Mouse (Mus musculus) brown adipose tissue, adult 24 weeks (tissue): ENCODE results near the gene Cldn34b2. TPM values are rescaled to one million over a fixed set of nuclear protein-coding genes. Genes with fewer than 3 reads are reported as not detected.
A peak's percentile ranks its signal among the peaks of the same experiment; 100 is the strongest.
"Not testable (repeated sequence)": the region's sequence is repeated elsewhere in the genome, so short reads cannot be mapped to it uniquely, and the experiment has no call there.

Experiments used
- H3K27ac ChIP-seq: fragments of 200-500 bp; replicated peaks from 2 replicates; pipeline ENCODE4 v1.5.1; 2012; ENCODE audit warnings: low read depth, mild to moderate bottlenecking, low read length
- H3K4me1 ChIP-seq: fragments of 200-500 bp; 2 replicates; pipeline ENCODE4 v1.6.1; 2012; ENCODE audit warnings: low read length, mixed read lengths; ENCODE audit not compliant: control insufficient read depth, insufficient read depth, insufficient read length
- H3K4me3 ChIP-seq: fragments of 200-500 bp; 2 replicates; pipeline ENCODE4 v1.5.1; 2012; ENCODE audit warnings: low read depth, mild to moderate bottlenecking, low read length, moderate library complexity; ENCODE audit not compliant: insufficient read depth
- polyA plus RNA-seq: library from polyadenylated mRNA; stranded (reverse); fragments of >200 nt; gene quantifications from 2 replicates; pipeline ENCODE4 v1.2.4, GENCODE M21; 2012; ENCODE audit not compliant: missing spikeins, insufficient read depth, insufficient read length

The Cldn34b2 gene
- polyA plus RNA-seq: not detected in 2 replicates

DNA sequence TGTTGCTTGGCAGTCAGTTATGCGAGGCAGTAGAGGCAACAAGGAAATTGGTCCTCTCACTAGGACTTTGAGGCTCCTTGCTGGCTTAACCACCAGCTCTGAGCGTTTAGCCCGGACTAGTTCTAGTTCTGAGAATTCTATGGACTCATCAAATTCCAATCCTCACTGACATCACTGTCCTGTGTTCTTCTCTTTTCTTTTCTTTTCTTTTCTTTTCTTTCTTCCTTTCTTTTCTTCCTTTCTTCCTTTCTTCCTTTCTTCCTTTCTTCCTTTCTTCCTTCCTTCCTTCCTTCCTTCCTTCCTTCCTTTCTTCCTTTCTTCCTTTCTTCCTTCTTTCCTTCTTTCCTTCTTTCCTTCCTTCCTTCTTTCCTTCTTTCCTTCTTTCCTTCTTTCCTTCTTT lies at the start of gene Cldn34b2:
TSS of gene Cldn34b2 (minus strand) at position 101 of the 400 bp plus-strand sequence.
- not testable (repeated sequence) for H3K4me3 ChIP-seq, H3K27ac ChIP-seq

GRCm38 (mm10) chrX:155177640-155178039 lies 49.4 kb upstream of the Cldn34b2 start:
- Histone ChIP-seq H3K4me3 (no peak overlapping the region), H3K27ac (peak overlapping the region; percentile 17; the same call in 1 of the 2 replicates), H3K4me1 (no peaks in the 10 kb centered on the region)

More for the DNA sequence above, at the start of gene Cldn34b2:
- H3K4me1 ChIP-seq: not testable (repeated sequence)

GRCm38 (mm10) chrX:155177230-155177629 lies 49.0 kb upstream of the Cldn34b2 start:
- H3K4me1 ChIP-seq: no peaks in the 10 kb centered on the region
- H3K4me3 ChIP-seq: no peak overlapping the region
- peak overlapping the region; percentile 17; the same call in 1 of the 2 replicates for H3K27ac ChIP-seq

DNA sequence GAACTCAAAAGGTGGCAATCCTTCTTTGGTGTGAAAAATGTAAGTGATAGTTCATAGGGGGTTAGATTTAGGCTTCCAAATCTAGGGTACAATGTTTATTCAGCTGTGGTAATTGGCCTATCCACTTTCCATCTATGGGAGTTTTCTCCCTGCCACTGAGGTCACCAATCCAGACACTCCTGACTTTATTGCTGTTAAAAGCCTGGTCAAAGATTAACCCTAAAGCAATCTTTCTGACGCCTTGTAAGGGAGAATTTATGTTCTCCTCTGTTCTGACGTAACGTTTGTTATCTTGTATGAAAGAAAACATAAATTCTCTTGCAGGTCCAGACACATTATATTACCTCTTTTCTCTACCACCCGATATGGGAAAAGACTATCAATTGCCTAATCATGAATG lies 47.4 kb upstream of the Cldn34b2 start:
- H3K4me3 ChIP-seq: no peak overlapping the region
- H3K4me1 ChIP-seq: no peaks in the 10 kb centered on the region
- no peak overlapping the region for H3K27ac ChIP-seq

- Histone ChIP-seq H3K4me1 (no peaks in the 10 kb centered on the region), H3K4me3 (no peak overlapping the region), H3K27ac (no peak overlapping the region)
Measured at GRCm38 (mm10) chrX:155172310-155172709, 44.1 kb upstream of the Cldn34b2 start.

DNA sequence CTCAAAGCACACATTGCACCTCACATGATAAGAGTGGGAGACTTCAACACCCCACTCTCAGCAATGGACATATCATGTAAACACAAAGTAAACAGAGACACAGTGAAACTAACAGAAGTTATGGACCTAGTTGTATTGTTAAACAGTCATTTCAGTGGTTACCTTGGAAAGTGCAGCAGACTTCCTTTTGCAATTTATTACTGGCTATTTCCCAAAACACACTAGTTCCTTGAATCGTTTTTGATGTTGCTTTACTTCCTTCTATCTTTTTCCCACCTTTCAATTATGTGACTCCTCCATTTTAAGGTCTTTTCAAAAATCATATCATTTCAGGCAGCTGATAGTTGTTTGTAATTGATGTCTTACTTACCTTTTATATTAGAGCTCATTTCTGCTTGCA lies 43.5 kb upstream of the Cldn34b2 start:
- Histone ChIP-seq H3K4me3 (no peak overlapping the region), H3K4me1 (no peaks in the 10 kb centered on the region), H3K27ac (no peak overlapping the region)

DNA sequence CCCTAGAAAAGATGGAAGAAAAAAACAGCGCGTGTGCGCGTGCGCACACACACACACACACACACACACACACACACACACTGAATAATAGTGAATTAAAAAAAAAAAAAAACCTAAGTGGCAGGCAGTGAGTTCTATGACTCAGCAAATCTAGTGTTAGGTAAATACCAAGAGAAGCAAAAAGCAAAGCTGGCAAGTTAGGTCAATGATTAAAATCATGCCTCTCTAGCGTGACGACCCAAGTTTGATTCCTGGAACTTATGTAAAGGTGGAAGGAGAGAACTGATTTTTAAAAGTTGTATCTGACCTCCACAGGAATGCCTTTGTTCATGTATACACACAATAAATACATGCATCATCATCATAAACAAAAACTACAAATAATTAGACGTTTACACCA lies 41.7 kb upstream of the Cldn34b2 start:
- no peaks in the 10 kb centered on the region for H3K4me1 ChIP-seq
- H3K4me3 ChIP-seq: no peak overlapping the region
- H3K27ac ChIP-seq: no peak overlapping the region

- no peaks in the 10 kb centered on the region for H3K4me1 ChIP-seq
- H3K27ac ChIP-seq: no peak overlapping the region
- H3K4me3 ChIP-seq: no peak overlapping the region
Measured at GRCm38 (mm10) chrX:155167667-155168066, 39.5 kb upstream of the Cldn34b2 start.

DNA sequence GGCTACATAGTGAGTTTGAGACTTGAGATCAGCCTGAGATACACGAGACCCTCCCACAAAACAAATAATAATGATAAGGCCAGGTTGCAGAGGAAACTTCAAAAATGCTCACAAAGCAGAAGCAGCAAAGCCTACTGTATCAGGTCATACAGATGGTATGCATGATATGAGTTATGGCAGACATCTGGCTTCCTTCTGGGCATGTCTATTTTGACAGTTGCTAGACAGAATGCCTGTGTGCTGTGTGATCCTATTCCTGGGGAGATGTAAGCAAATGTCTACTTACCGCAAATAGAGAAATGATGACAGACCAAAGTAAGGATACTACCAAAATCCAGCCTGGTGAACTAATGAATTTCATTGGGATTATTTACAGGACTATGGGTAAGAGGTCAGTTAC lies 38.1 kb upstream of the Cldn34b2 start:
- no peaks in the 10 kb centered on the region for H3K4me1 ChIP-seq
- H3K4me3 ChIP-seq: no peak overlapping the region
- H3K27ac ChIP-seq: no peak overlapping the region

GRCm38 (mm10) chrX:155163553-155163952 lies 35.3 kb upstream of the Cldn34b2 start:
- H3K4me3 ChIP-seq: no peak overlapping the region
- no peaks in the 10 kb centered on the region for H3K4me1 ChIP-seq
- no peak overlapping the region for H3K27ac ChIP-seq

DNA sequence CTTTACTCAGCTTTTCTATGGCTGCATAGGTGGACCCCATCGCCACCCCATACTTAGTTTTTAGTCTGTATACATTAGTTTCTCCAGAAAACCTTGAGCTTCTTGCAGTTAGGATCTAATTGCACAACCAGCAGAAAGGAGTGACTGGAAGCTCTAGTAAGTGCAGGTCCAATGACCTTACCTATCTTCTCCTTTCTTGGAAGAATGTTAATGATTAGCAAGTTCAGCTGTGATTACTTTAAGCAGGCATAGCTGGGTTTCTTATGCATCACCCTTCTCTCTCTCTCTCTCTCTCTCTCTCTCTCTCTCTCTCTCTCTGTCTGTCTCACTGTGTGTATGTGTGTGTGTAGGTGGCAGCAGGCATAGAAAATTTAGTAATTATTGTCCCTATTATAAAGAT lies 23.7 kb upstream of the Cldn34b2 start:
- Histone ChIP-seq H3K4me3 (no peak overlapping the region), H3K4me1 (no peaks in the 10 kb centered on the region), H3K27ac (no peak overlapping the region)

GRCm38 (mm10) chrX:155144718-155145117 lies 16.5 kb upstream of the Cldn34b2 start:
- Histone ChIP-seq H3K27ac (no peak overlapping the region), H3K4me3 (no peak overlapping the region), H3K4me1 (no peaks in the 10 kb centered on the region)

DNA sequence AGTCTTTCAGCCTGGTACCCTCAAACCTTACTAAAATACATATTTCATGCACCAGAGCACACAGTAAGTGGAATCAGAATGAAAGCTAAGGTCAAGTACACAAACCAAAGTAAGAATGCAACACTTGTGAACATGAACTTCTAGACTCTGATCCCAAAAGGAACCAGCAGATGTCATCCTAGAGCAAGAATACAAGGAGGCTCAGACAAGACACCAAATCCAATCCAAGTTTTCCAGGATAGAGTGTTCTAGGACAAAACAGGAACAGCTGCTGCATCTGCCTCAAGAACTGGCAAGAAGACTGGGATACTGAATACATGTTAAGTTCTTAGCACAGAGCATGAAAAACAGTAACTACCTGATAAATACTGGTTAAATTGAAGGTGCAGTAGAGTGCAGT lies 30.2 kb downstream of the Cldn34b2 start:
- H3K4me3 ChIP-seq: no peak overlapping the region
- no peak overlapping the region for H3K27ac ChIP-seq
- no peaks in the 10 kb centered on the region for H3K4me1 ChIP-seq

DNA sequence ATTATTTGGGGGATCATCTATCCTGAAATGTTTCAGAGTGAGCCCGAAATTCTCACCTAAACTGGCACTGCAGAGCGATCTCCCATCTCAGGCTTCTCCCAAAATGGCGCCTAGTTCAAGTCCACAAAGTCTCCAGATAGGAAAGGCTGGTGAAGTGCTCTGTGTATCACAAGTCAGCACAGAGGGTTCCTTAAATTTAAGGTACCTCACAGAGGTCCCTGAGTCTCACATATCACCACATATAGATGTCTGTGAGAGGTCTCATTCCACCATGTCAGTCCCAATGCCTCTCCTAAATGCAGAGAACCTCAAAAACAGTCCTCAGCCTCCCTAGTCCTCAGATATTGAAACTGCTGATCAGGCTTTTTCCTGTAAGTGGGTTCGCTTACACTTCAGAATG lies 34.6 kb downstream of the Cldn34b2 start, which contains the start of gene Magea2:
TSS of gene Magea2 (minus strand) at position 101 of the 400 bp plus-strand sequence.
- not testable (repeated sequence) for H3K4me1 ChIP-seq, H3K27ac ChIP-seq, H3K4me3 ChIP-seq

DNA sequence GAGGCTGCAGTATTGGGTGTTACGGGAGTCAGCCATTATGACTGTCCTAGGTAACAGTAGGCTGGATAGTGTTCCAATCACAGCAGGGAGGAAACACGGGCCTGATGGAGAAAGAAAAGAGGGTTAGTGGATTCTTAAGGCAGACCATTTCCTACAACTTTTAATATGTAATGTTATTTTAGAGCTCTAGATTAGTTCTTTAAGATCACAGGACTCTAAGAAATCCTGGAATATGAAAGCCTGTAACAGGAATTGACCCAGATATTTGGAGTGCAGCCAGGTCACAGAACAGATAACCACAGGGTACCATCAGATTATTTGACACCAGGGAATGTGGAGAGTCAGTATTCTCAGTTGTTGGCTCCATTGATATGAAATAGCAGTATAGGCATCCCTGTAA lies 38.5 kb downstream of the Cldn34b2 start, which contains the start of gene Magea1:
TSS of gene Magea1 (minus strand) at position 101 of the 400 bp plus-strand sequence.
- not testable (repeated sequence) for H3K4me3 ChIP-seq, H3K27ac ChIP-seq, H3K4me1 ChIP-seq
